Mouse (Mus musculus) cerebellum, adult 2 months (tissue): ENCODE data around the gene Nup210. TPM values are rescaled to one million over a fixed set of nuclear protein-coding genes. Genes with fewer than 3 reads are reported as not detected.
A peak's percentile ranks its signal among the peaks of the same experiment; 100 is the strongest.

Experiments used
- DNase-seq, 2 experiments: peaks; one replicate each; pipeline ENCODE4 v3.0.0; 2021
- H3K27ac ChIP-seq: fragments of 200-500 bp; 2 replicates; pipeline ENCODE4 v1.5.1; 2012; ENCODE audit warnings: low read length, control low read depth, inconsistent platforms; ENCODE audit not compliant: insufficient read depth
- H3K27me3 ChIP-seq: fragments of 200-500 bp; 2 replicates; pipeline ENCODE4 v1.6.1; 2012; ENCODE audit warnings: inconsistent platforms, mild to moderate bottlenecking, low read length, moderate library complexity; ENCODE audit not compliant: control insufficient read depth, insufficient read depth
- H3K4me1 ChIP-seq: fragments of 200-500 bp; 2 replicates; pipeline ENCODE4 v1.6.1; 2011; ENCODE audit warnings: low read length; ENCODE audit not compliant: control insufficient read depth, insufficient read depth
- H3K4me3 ChIP-seq: fragments of 200-500 bp; replicated peaks from 2 replicates; pipeline ENCODE3; 2011; ENCODE audit warnings: mild to moderate bottlenecking, low read depth, low read length, control low read depth; ENCODE audit not compliant: insufficient read depth
- CTCF ChIP-seq: fragments of 200-500 bp; IDR thresholded peaks from 2 replicates; pipeline ENCODE4 v1.5.1; 2011; ENCODE audit warnings: low read depth, mild to moderate bottlenecking, control low read depth, low read length, moderate library complexity, borderline replicate concordance; ENCODE audit not compliant: insufficient read depth
- POLR2A ChIP-seq: fragments of 200-500 bp; IDR thresholded peaks from 2 replicates; pipeline ENCODE4 v1.6.1; 2011; ENCODE audit warnings: low read length, control low read depth, borderline replicate concordance; ENCODE audit not compliant: insufficient read depth
- WGBS: fragments of 180-500 bp; shearing (Covaris S2); methylation state at CpG from one replicate; pipeline ENCODE4 v1.1.7; 2018; 5-methylcytosine and 5-hydroxymethylcytosine counted together
- polyA plus RNA-seq: library from polyadenylated mRNA; depleted of rRNA; stranded (reverse); fragments of >200 nt; gene quantifications from 2 replicates; pipeline ENCODE4 v1.2.3, GENCODE M21; 2012

Nup210 gene
- polyA plus RNA-seq, 1 experiment = 16.8 TPM

GRCm38 (mm10) chr6:91152892-91153548 lies 36.4 kb upstream of the Nup210 start:
- H3K27ac ChIP-seq = no peak overlapping the region
- no peaks in the 10 kb centered on the region for H3K27me3 ChIP-seq
- no peak for DNase-seq
- no peak overlapping the region for H3K4me3 ChIP-seq
- TF ChIP-seq CTCF (no peak), POLR2A (no peak)
- H3K4me1 ChIP-seq = peaks cover 26% of the 10 kb centered on the region
- WGBS = 39% methylated on average over 7 of the region's 7 CpGs

GRCm38 (mm10) chr6:91147152-91147770 lies 30.6 kb upstream of the Nup210 start:
- DNase-seq = peak; percentile 73 to 81
- no peak for TF ChIP-seq POLR2A
- no peak for TF ChIP-seq CTCF
- H3K27ac ChIP-seq = peak overlapping the region; percentile 17; the same call in 1 of the 2 replicates
- no peak overlapping the region for H3K4me3 ChIP-seq
- no peaks in the 10 kb centered on the region for H3K27me3 ChIP-seq
- H3K4me1 ChIP-seq = peaks cover 16% of the 10 kb centered on the region; the same call in 1 of the 2 replicates
- WGBS = 24% methylated on average over 2 of the region's 2 CpGs

- no peaks in the 10 kb centered on the region for H3K27me3 ChIP-seq
- peak overlapping the region; percentile 17; the same call in 1 of the 2 replicates for H3K27ac ChIP-seq
- WGBS = 36% methylated on average over 5 of the region's 5 CpGs
- no peak overlapping the region for H3K4me3 ChIP-seq
- no peak for DNase-seq
- TF ChIP-seq CTCF (no peak), POLR2A (no peak)
- peaks cover 16% of the 10 kb centered on the region; the same call in 1 of the 2 replicates for H3K4me1 ChIP-seq
Measured at GRCm38 (mm10) chr6:91146443-91147151, 30.0 kb upstream of the Nup210 start.

- 46% methylated on average over 5 of the region's 5 CpGs for WGBS
- DNase-seq = no peak
- no peak overlapping the region for H3K27ac ChIP-seq
- TF ChIP-seq CTCF (no peak), POLR2A (no peak)
- H3K4me3 ChIP-seq = no peak overlapping the region
- peaks cover 16% of the 10 kb centered on the region; the same call in 1 of the 2 replicates for H3K4me1 ChIP-seq
- H3K27me3 ChIP-seq = no peaks in the 10 kb centered on the region
Measured at GRCm38 (mm10) chr6:91145572-91145971, 28.9 kb upstream of the Nup210 start.

GRCm38 (mm10) chr6:91145056-91145455 lies 28.4 kb upstream of the Nup210 start:
- no peak overlapping the region for H3K27ac ChIP-seq
- no peaks in the 10 kb centered on the region for H3K27me3 ChIP-seq
- no peak overlapping the region for H3K4me3 ChIP-seq
- 94% methylated on average over 3 of the region's 3 CpGs for WGBS
- no peak for TF ChIP-seq POLR2A
- no peak for TF ChIP-seq CTCF
- no peak for DNase-seq
- peaks cover 16% of the 10 kb centered on the region; the same call in 1 of the 2 replicates for H3K4me1 ChIP-seq

GRCm38 (mm10) chr6:91139846-91140245 lies 23.2 kb upstream of the Nup210 start:
- TF ChIP-seq POLR2A (no peak), CTCF (peak; percentile 85)
- WGBS = 24% methylated on average over 4 of the region's 4 CpGs
- Histone ChIP-seq H3K27me3 (no peaks in the 10 kb centered on the region), H3K4me1 (no peaks in the 10 kb centered on the region), H3K27ac (no peak overlapping the region), H3K4me3 (no peak overlapping the region)
- DNase-seq = peak; percentile 68

GRCm38 (mm10) chr6:91137343-91137956 lies 20.8 kb upstream of the Nup210 start:
- H3K27me3 ChIP-seq = no peaks in the 10 kb centered on the region
- H3K27ac ChIP-seq = no peak overlapping the region
- no peaks in the 10 kb centered on the region for H3K4me1 ChIP-seq
- DNase-seq = no peak
- no peak for TF ChIP-seq POLR2A
- no peak for TF ChIP-seq CTCF
- 69% methylated on average over 10 of the region's 10 CpGs for WGBS
- H3K4me3 ChIP-seq = no peak overlapping the region

- H3K4me3 ChIP-seq = no peak overlapping the region
- DNase-seq = no peak
- H3K27me3 ChIP-seq = no peaks in the 10 kb centered on the region
- TF ChIP-seq CTCF = no peak
- TF ChIP-seq POLR2A = no peak
- no peak overlapping the region for H3K27ac ChIP-seq
- no peaks in the 10 kb centered on the region for H3K4me1 ChIP-seq
- WGBS = 55% methylated on average over 1 of the region's 1 CpGs
Measured at GRCm38 (mm10) chr6:91130856-91131255, 14.2 kb upstream of the Nup210 start.
